Mouse (Mus musculus): Measurements from ENCODE around the gene Rnf138rt1.

The Rnf138rt1 gene

GRCm38 (mm10) chrX:163760617-163761434, at the start of gene Rnf138rt1:
TSS of gene Rnf138rt1 (minus strand) at chrX:163761329.
- DNase-seq (ENCODE audit: extremely low read depth, insufficient read length, low spot score): no peak

GRCm38 (mm10) chrX:163807270-163807669, 46.1 kb upstream of the Rnf138rt1 start:
- no peak for DNase-seq (ENCODE audit: extremely low read depth, insufficient read length, low spot score)

- no peak for DNase-seq (ENCODE audit: extremely low read depth, insufficient read length, low spot score)
Observed at GRCm38 (mm10) chrX:163766290-163766689, 5.2 kb upstream of the Rnf138rt1 start.

DNA sequence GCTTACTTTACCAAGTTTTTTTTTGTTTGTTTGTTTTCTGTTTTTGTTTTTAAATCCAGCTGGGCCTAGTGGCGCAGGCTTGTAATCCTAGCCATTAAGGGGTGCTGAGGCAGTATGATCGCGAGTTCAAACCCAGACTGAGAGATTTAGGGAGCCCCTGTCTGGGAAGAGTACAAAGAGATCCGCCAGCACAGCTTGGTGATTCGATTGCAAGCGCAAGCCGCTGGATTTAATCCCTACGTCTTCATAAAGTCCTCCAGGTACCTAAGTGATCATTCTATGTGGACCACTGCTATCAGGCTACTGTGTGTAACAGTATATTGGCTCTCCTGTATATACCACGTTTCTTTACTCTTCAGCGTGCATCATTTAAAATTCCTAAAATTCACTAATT, 303 bp upstream of the Rnf138rt1 start:
- DNase-seq (ENCODE audit: extremely low read depth, insufficient read length, low spot score): no peak

DNA sequence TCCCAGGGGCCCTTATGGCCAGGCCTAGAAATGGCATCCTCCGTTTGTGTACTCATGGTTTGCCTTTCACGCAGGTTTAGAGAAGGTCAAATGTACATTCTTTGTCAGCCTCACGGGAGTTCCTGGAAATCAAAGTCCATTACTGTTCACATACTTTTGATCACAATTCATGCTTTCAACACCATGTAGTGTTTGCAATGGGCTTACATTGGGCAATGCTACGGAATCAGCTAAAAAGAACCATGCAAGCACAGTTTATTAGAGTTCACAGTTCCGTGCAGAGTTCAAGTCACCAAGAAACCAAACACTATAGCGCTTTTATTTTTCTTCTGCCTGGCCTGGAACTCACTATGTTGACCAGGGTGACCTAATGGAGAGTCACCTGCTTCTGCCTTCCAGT, 15.1 kb downstream of the Rnf138rt1 start:
- DNase-seq (ENCODE audit: extremely low read depth, insufficient read length, low spot score): no peak

DNA sequence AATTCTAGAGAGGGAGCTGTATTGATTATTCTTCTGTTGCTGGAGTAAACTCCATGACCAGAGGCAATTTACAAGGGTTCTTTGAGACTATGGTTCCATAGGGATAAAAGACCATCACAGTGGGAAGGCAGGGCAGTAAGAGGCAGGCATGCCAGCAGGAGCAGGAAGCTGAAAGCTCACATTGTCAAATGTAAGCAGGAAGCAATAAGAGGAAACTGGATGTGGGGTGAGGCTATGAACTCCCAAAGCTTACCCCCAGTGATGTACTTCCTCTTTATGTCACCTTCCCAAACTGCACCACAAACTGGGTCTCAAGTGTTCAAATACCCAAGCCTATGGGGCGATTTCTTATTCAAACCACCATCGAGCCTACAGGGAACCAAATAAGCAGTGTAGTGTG, 17.2 kb downstream of the Rnf138rt1 start:
- DNase-seq (ENCODE audit: extremely low read depth, insufficient read length, low spot score): no peak

DNA sequence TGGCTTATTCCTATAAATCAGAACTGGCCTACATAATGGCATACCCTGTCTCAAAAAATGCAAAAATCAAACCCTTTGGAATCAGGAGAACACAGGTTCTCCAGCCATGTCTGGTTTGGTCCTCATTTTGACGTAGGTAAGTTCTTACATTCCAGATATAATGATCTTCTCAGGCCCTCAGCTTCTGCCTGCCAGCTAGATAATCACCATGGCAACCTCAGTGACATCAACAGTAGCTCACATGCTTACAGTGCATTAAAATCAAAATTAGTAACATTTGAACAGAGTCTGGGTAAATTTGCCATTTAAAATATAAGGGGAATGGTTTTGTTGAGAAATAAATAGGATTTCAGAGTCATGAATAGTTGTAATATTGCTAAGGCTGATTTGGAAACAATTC, 22.2 kb downstream of the Rnf138rt1 start:
- no peak for DNase-seq (ENCODE audit: extremely low read depth, insufficient read length, low spot score)

- DNase-seq (ENCODE audit: extremely low read depth, insufficient read length, low spot score): no peak
Observed at GRCm38 (mm10) chrX:163734145-163734544, 27.0 kb downstream of the Rnf138rt1 start.

- no peak for DNase-seq (ENCODE audit: extremely low read depth, insufficient read length, low spot score)
Observed at GRCm38 (mm10) chrX:163723630-163724029, 37.5 kb downstream of the Rnf138rt1 start.

- DNase-seq (ENCODE audit: extremely low read depth, insufficient read length, low spot score): no peak
Observed at GRCm38 (mm10) chrX:163722785-163723577, 38.1 kb downstream of the Rnf138rt1 start.

DNA sequence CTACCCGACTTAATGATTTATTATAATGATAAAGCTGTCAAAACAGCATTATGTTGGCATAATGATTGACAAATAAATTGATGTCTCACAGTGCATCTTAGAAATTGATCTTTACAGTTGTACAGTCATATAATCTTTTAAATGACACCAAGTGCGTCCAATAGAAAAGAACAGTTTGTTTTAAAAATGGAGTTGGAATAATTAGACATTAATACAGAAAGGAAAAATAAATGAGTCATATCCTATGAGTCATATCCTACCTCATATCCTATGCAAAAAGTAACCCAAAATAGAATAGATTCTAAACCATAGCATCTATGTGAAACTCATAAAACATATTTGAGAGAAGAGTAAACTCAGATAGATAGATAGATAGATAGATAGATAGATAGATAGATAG, 40.5 kb downstream of the Rnf138rt1 start:
- no peak for DNase-seq (ENCODE audit: extremely low read depth, insufficient read length, low spot score)
